Mouse (Mus musculus) cerebellum, adult (tissue): Measurements from ENCODE around the gene Pou3f1.
A peak's percentile ranks its signal among the peaks of the same experiment; 100 is the strongest.

Experiments used
- ATAC-seq: cut with Nextera tagmentation; 2 replicates; pipeline ENCODE4 v1.9.2; 2017; ENCODE audit warnings: mild to moderate bottlenecking, moderate library complexity, mixed read lengths; ENCODE audit not compliant: insufficient number of reproducible peaks, low FRiP score, low TSS enrichment

The Pou3f1 gene

GRCm38 (mm10) chr4:124652886-124653285 lies 3.7 kb upstream of the Pou3f1 start:
- no peak for ATAC-seq

- 0 out of 2 replicates have a peak, but pooled peaks have one; percentile 49 for ATAC-seq
Observed at GRCm38 (mm10) chr4:124656854-124657650, 445 bp downstream of the Pou3f1 start.

GRCm38 (mm10) chr4:124657781-124658180 lies 1.2 kb downstream of the Pou3f1 start:
- no peak for ATAC-seq

GRCm38 (mm10) chr4:124658412-124658851 lies 1.8 kb downstream of the Pou3f1 start:
- no peak for ATAC-seq

- no peak for ATAC-seq
Observed at GRCm38 (mm10) chr4:124659251-124660217, 2.9 kb downstream of the Pou3f1 start.

- no peak for ATAC-seq
Observed at GRCm38 (mm10) chr4:124660603-124661002, 4.0 kb downstream of the Pou3f1 start.

- no peak for ATAC-seq
Observed at GRCm38 (mm10) chr4:124663034-124663433, 6.4 kb downstream of the Pou3f1 start.

- no peak for ATAC-seq
Observed at GRCm38 (mm10) chr4:124664185-124664584, 7.6 kb downstream of the Pou3f1 start.

- ATAC-seq: no peak
Observed at GRCm38 (mm10) chr4:124664604-124665003, 8.0 kb downstream of the Pou3f1 start.

- no peak for ATAC-seq
Observed at GRCm38 (mm10) chr4:124667476-124668033, 10.9 kb downstream of the Pou3f1 start.

- ATAC-seq: no peak
Observed at GRCm38 (mm10) chr4:124668078-124668477, 11.5 kb downstream of the Pou3f1 start.

- ATAC-seq: no peak
Observed at GRCm38 (mm10) chr4:124670232-124670631, 13.6 kb downstream of the Pou3f1 start.

GRCm38 (mm10) chr4:124671583-124671982 lies 15.0 kb downstream of the Pou3f1 start:
- no peak for ATAC-seq

- peak; percentile 57; the same call in 1 of the 2 replicates for ATAC-seq
Observed at GRCm38 (mm10) chr4:124672347-124673320, 16.0 kb downstream of the Pou3f1 start.

GRCm38 (mm10) chr4:124674334-124675032 lies 17.9 kb downstream of the Pou3f1 start:
- ATAC-seq: no peak

- ATAC-seq: no peak
Observed at GRCm38 (mm10) chr4:124675037-124675436, 18.4 kb downstream of the Pou3f1 start.

GRCm38 (mm10) chr4:124675958-124676357 lies 19.4 kb downstream of the Pou3f1 start:
- ATAC-seq: no peak

- ATAC-seq: no peak
Observed at GRCm38 (mm10) chr4:124682270-124682669, 25.7 kb downstream of the Pou3f1 start.

- ATAC-seq: no peak
Observed at GRCm38 (mm10) chr4:124683474-124683873, 26.9 kb downstream of the Pou3f1 start.
